Mouse (Mus musculus): Measurements from ENCODE around the gene Akt3. TPM values are rescaled to one million over a fixed set of nuclear protein-coding genes. Genes with fewer than 3 reads are reported as not detected.

Akt3 gene
- polyA plus RNA-seq, 1 experiment from 2014 or later: 13.5 TPM

DNA sequence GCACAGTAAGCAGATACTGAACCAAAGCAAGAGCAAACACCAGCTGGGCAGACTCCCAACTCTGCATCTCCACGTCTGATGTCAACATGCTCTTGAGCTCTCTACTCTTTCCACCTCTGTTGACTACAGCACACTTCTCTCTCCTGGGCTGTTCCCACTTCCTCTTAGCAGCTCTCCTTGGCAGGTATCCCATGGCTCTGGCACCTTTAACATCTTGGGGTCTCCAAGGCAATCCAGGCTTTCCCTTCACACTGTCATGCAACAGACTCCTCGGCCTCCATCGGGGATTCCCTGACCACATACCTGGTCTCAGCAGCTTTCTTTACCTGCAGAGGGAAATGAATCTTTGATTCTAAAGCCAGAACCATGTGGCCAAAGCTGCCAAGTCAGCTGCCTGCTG lies 250.6 kb downstream of the Akt3 start:
- H3K9ac ChIP-seq (replicated peaks; ENCODE audit: low read length): no peak overlapping the region
- DNase-seq (ENCODE audit: low spot score): no peak
- H3K27me3 ChIP-seq (ENCODE audit: control insufficient read depth, insufficient read depth, low read length): no peaks in the 10 kb centered on the region
- WGBS: 86% methylated on average over 3 of the region's 3 CpGs
- no peak for ATAC-seq (replicated peaks; ENCODE audit: insufficient number of reproducible peaks, low FRiP score, low TSS enrichment, low read depth)
- H3K4me2 ChIP-seq (ENCODE audit: low read depth, low read length): no peak overlapping the region
- H3K36me3 ChIP-seq (replicated peaks; ENCODE audit: control insufficient read depth, insufficient read depth, low read depth, low read length): no peaks in the 10 kb centered on the region
- no peak overlapping the region for H3K4me3 ChIP-seq (ENCODE audit: low read depth, low read length)
- peaks cover 2% of the 10 kb centered on the region; the same call in 1 of the 2 replicates for H3K4me1 ChIP-seq (ENCODE audit: control insufficient read depth, insufficient read depth, low read length)
- no peak overlapping the region for H3K27ac ChIP-seq (replicated peaks; ENCODE audit: low read depth, low read length)
- no peaks in the 10 kb centered on the region for H3K9me3 ChIP-seq (replicated peaks; ENCODE audit: control insufficient read depth, low read length)

- Histone ChIP-seq H3K4me3 (ENCODE audit: low read depth, low read length) (no peak overlapping the region), H3K27ac (replicated peaks; ENCODE audit: low read depth, low read length) (no peak overlapping the region), H3K9ac (replicated peaks; ENCODE audit: low read length) (no peak overlapping the region), H3K4me2 (ENCODE audit: low read depth, low read length) (no peak overlapping the region), H3K27me3 (ENCODE audit: control insufficient read depth, insufficient read depth, low read length) (no peaks in the 10 kb centered on the region), H3K9me3 (replicated peaks; ENCODE audit: control insufficient read depth, low read length) (no peaks in the 10 kb centered on the region), H3K4me1 (ENCODE audit: control insufficient read depth, insufficient read depth, low read length) (peaks cover 2% of the 10 kb centered on the region; the same call in 1 of the 2 replicates), H3K36me3 (replicated peaks; ENCODE audit: control insufficient read depth, insufficient read depth, low read depth, low read length) (no peaks in the 10 kb centered on the region)
- no peak for DNase-seq (ENCODE audit: low spot score)
- 73% methylated on average over 4 of the region's 4 CpGs for WGBS
- no peak for ATAC-seq (replicated peaks; ENCODE audit: insufficient number of reproducible peaks, low FRiP score, low TSS enrichment, low read depth)
Measured at GRCm38 (mm10) chr1:177004041-177004741, 253.8 kb downstream of the Akt3 start.

DNA sequence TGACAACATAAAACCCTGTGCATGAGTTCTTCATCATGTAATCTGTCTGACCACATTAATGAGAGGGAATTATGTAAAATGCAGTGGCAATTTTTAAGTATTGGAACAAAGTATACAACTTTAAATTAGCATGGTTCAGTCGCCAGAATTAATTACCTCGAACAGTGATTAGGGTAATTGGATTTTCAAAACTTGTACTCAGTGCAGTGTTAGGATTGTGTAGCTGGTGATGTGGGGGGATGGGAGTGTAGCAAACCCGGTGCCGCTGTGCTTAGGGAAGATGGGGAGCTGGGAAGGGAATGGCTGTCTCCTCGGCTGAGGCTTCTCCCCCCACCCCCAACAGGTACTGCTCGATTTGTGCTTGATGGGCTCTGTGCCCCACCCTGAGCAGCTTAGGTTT lies 255.1 kb downstream of the Akt3 start:
- Histone ChIP-seq H3K4me2 (ENCODE audit: low read depth, low read length) (no peak overlapping the region), H3K9me3 (replicated peaks; ENCODE audit: control insufficient read depth, low read length) (no peaks in the 10 kb centered on the region), H3K36me3 (replicated peaks; ENCODE audit: control insufficient read depth, insufficient read depth, low read depth, low read length) (no peaks in the 10 kb centered on the region), H3K27me3 (ENCODE audit: control insufficient read depth, insufficient read depth, low read length) (no peaks in the 10 kb centered on the region), H3K4me1 (ENCODE audit: control insufficient read depth, insufficient read depth, low read length) (no peaks in the 10 kb centered on the region; the same call in 1 of the 2 replicates), H3K9ac (replicated peaks; ENCODE audit: low read length) (no peak overlapping the region), H3K4me3 (ENCODE audit: low read depth, low read length) (no peak overlapping the region), H3K27ac (replicated peaks; ENCODE audit: low read depth, low read length) (no peak overlapping the region)
- no peak for DNase-seq (ENCODE audit: low spot score)
- ATAC-seq (replicated peaks; ENCODE audit: insufficient number of reproducible peaks, low FRiP score, low TSS enrichment, low read depth): no peak
- 64% methylated on average over 6 of the region's 6 CpGs for WGBS

DNA sequence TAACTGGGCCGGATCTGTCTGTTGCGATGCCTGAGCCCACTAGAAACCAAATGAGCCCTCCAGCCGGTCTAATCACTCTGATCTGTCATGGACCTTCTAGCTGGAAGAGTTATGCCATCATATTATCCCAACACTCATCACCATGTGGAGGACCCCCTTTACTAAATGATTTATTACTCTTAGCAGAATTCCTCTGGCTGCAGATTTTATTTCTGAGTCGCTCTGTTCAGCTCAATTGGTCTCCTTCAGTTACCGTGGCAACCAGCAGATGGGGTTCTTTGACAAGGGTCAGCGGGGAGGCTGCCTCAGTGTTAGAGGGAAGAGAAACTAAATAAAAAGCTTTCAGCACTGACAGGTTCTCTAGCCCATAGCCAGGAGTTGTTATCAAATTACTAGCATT lies 259.0 kb downstream of the Akt3 start:
- no peak for ATAC-seq (replicated peaks; ENCODE audit: insufficient number of reproducible peaks, low FRiP score, low TSS enrichment, low read depth)
- Histone ChIP-seq H3K4me2 (ENCODE audit: low read depth, low read length) (no peak overlapping the region), H3K9me3 (replicated peaks; ENCODE audit: control insufficient read depth, low read length) (no peaks in the 10 kb centered on the region), H3K4me1 (ENCODE audit: control insufficient read depth, insufficient read depth, low read length) (peaks cover 14% of the 10 kb centered on the region), H3K27ac (replicated peaks; ENCODE audit: low read depth, low read length) (no peak overlapping the region), H3K9ac (replicated peaks; ENCODE audit: low read length) (no peak overlapping the region), H3K36me3 (replicated peaks; ENCODE audit: control insufficient read depth, insufficient read depth, low read depth, low read length) (no peaks in the 10 kb centered on the region), H3K4me3 (ENCODE audit: low read depth, low read length) (no peak overlapping the region), H3K27me3 (ENCODE audit: control insufficient read depth, insufficient read depth, low read length) (no peaks in the 10 kb centered on the region)
- WGBS: 36% methylated on average over 6 of the region's 6 CpGs
- peak; percentile 73 for DNase-seq (ENCODE audit: low spot score)

- no peaks in the 10 kb centered on the region for H3K27me3 ChIP-seq (ENCODE audit: control insufficient read depth, insufficient read depth, low read length)
- no peaks in the 10 kb centered on the region for H3K36me3 ChIP-seq (replicated peaks; ENCODE audit: control insufficient read depth, insufficient read depth, low read depth, low read length)
- no peak overlapping the region for H3K4me3 ChIP-seq (ENCODE audit: low read depth, low read length)
- peak; percentile 29 for ATAC-seq (replicated peaks; ENCODE audit: insufficient number of reproducible peaks, low FRiP score, low TSS enrichment, low read depth)
- 33% methylated on average over 33 of the region's 33 CpGs for WGBS
- H3K4me2 ChIP-seq (ENCODE audit: low read depth, low read length): peak overlapping the region; percentile 23
- peak overlapping the region; percentile 35; the same call in 1 of the 2 replicates for H3K27ac ChIP-seq (replicated peaks; ENCODE audit: low read depth, low read length)
- DNase-seq (ENCODE audit: low spot score): no peak
- H3K9ac ChIP-seq (replicated peaks; ENCODE audit: low read length): peak overlapping the region; percentile 29; the same call in 1 of the 2 replicates
- peaks cover 14% of the 10 kb centered on the region for H3K4me1 ChIP-seq (ENCODE audit: control insufficient read depth, insufficient read depth, low read length)
- H3K9me3 ChIP-seq (replicated peaks; ENCODE audit: control insufficient read depth, low read length): no peaks in the 10 kb centered on the region
Measured at GRCm38 (mm10) chr1:176997711-176998689, 260.0 kb downstream of the Akt3 start.

- DNase-seq (ENCODE audit: low spot score): no peak
- ATAC-seq (replicated peaks; ENCODE audit: insufficient number of reproducible peaks, low FRiP score, low TSS enrichment, low read depth): no peak
- no peak overlapping the region for H3K27ac ChIP-seq (replicated peaks; ENCODE audit: low read depth, low read length)
- H3K9me3 ChIP-seq (replicated peaks; ENCODE audit: control insufficient read depth, low read length): no peaks in the 10 kb centered on the region
- H3K4me2 ChIP-seq (ENCODE audit: low read depth, low read length): no peak overlapping the region
- no peaks in the 10 kb centered on the region for H3K27me3 ChIP-seq (ENCODE audit: control insufficient read depth, insufficient read depth, low read length)
- no peak overlapping the region; the same call in 1 of the 2 replicates for H3K9ac ChIP-seq (replicated peaks; ENCODE audit: low read length)
- H3K4me3 ChIP-seq (ENCODE audit: low read depth, low read length): no peak overlapping the region
- WGBS: 32% methylated on average over 6 of the region's 6 CpGs
- H3K36me3 ChIP-seq (replicated peaks; ENCODE audit: control insufficient read depth, insufficient read depth, low read depth, low read length): no peaks in the 10 kb centered on the region
- H3K4me1 ChIP-seq (ENCODE audit: control insufficient read depth, insufficient read depth, low read length): peaks cover 14% of the 10 kb centered on the region
Measured at GRCm38 (mm10) chr1:176997254-176997653, 260.7 kb downstream of the Akt3 start.

- H3K9me3 ChIP-seq (replicated peaks; ENCODE audit: control insufficient read depth, low read length): no peaks in the 10 kb centered on the region
- H3K4me3 ChIP-seq (ENCODE audit: low read depth, low read length): no peak overlapping the region
- no peak overlapping the region for H3K27ac ChIP-seq (replicated peaks; ENCODE audit: low read depth, low read length)
- no peaks in the 10 kb centered on the region for H3K27me3 ChIP-seq (ENCODE audit: control insufficient read depth, insufficient read depth, low read length)
- H3K4me2 ChIP-seq (ENCODE audit: low read depth, low read length): no peak overlapping the region
- peak; percentile 64 for DNase-seq (ENCODE audit: low spot score)
- H3K36me3 ChIP-seq (replicated peaks; ENCODE audit: control insufficient read depth, insufficient read depth, low read depth, low read length): no peaks in the 10 kb centered on the region
- WGBS: 45% methylated on average over 16 of the region's 16 CpGs
- H3K9ac ChIP-seq (replicated peaks; ENCODE audit: low read length): no peak overlapping the region
- H3K4me1 ChIP-seq (ENCODE audit: control insufficient read depth, insufficient read depth, low read length): peaks cover 14% of the 10 kb centered on the region
- ATAC-seq (replicated peaks; ENCODE audit: insufficient number of reproducible peaks, low FRiP score, low TSS enrichment, low read depth): no peak
Measured at GRCm38 (mm10) chr1:176996630-176997201, 261.3 kb downstream of the Akt3 start.

Data from embryonic facial prominence, embryonic 11.5 days (tissue).